Mouse (Mus musculus) heart, embryonic 14.5 days (tissue): ENCODE measurements around the gene Sspn. TPM values are rescaled to one million over a fixed set of nuclear protein-coding genes. Genes with fewer than 3 reads are reported as not detected.

Experiments used
- ATAC-seq: fragments of 200-750 bp; cut with Nextera tagmentation; 2 replicates; pipeline ENCODE4 v1.8.0; 2017; ENCODE audit warnings: low read depth, moderate TSS enrichment; ENCODE audit not compliant: insufficient number of reproducible peaks, insufficient read depth, low FRiP score
- H3K27ac ChIP-seq, 2 experiments: fragments of 200-500 bp in 1 of 2; fragments of 300-500 bp in 1 of 2; sonication (generic) in 1 of 2; replicated peaks in 1 of 2; 2 replicates each; pipeline ENCODE4 v1.5.1; 2012 to 2014; ENCODE audit warnings: low read depth in 2 of 2, low read length in 2 of 2, control low read depth in 1 of 2, mild to moderate bottlenecking in 1 of 2, mixed read lengths in 1 of 2; ENCODE audit not compliant: control insufficient read depth in 1 of 2, insufficient read depth in 1 of 2
- H3K27me3 ChIP-seq: fragments of 300-500 bp; sonication (generic); 2 replicates; pipeline ENCODE4 v1.6.1; 2014; ENCODE audit warnings: mild to moderate bottlenecking, low read length, control low read depth; ENCODE audit not compliant: control insufficient read depth, insufficient read depth
- H3K36me3 ChIP-seq: fragments of 300-500 bp; sonication (generic); 2 replicates; pipeline ENCODE4 v1.6.1; 2014; ENCODE audit warnings: mild to moderate bottlenecking, control low read depth, low read length, mixed read lengths; ENCODE audit not compliant: control insufficient read depth, insufficient read depth
- H3K4me1 ChIP-seq, 2 experiments: fragments of 200-500 bp in 1 of 2; fragments of 300-500 bp in 1 of 2; sonication (generic) in 1 of 2; 2 replicates each; pipeline ENCODE4 v1.6.1; 2012 to 2014; ENCODE audit warnings: low read length in 2 of 2, control low read depth in 1 of 2, mixed read lengths in 1 of 2; ENCODE audit not compliant: control insufficient read depth in 2 of 2, insufficient read depth in 2 of 2
- H3K4me2 ChIP-seq: fragments of 300-500 bp; sonication (generic); 2 replicates; pipeline ENCODE4 v1.6.1; 2014; ENCODE audit warnings: mild to moderate bottlenecking, low read length
- H3K4me3 ChIP-seq, 2 experiments: fragments of 200-500 bp in 1 of 2; fragments of 300-500 bp in 1 of 2; sonication (generic) in 1 of 2; 2 replicates each; pipeline ENCODE4 v1.5.1; 2012 to 2014; ENCODE audit warnings: low read length in 2 of 2, mild to moderate bottlenecking in 2 of 2, control low read depth in 1 of 2, low read depth in 1 of 2, moderate library complexity in 1 of 2; ENCODE audit not compliant: control insufficient read depth in 1 of 2, insufficient read depth in 1 of 2
- H3K9ac ChIP-seq: fragments of 300-500 bp; sonication (generic); 2 replicates; pipeline ENCODE4 v1.6.1; 2014; ENCODE audit warnings: mild to moderate bottlenecking, low read length
- H3K9me3 ChIP-seq: fragments of 300-500 bp; sonication (generic); 2 replicates; pipeline ENCODE4 v1.6.1; 2016; ENCODE audit warnings: low read length, control low read depth; ENCODE audit not compliant: control insufficient read depth
- WGBS: fragments of 180-500 bp; shearing (Covaris S2); extraction: QIAGEN DNeasy Blood & Tissue Kit; methylation state at CpG from one replicate; pipeline ENCODE4 v1.1.7; 2014; 5-methylcytosine and 5-hydroxymethylcytosine counted together
- polyA plus RNA-seq: library from polyadenylated mRNA; unstranded; fragments of >200 nt; fragmentation: Nextera tagmentation; extraction: Ambion mirVana; gene quantifications from 2 replicates; pipeline ENCODE4 v1.2.1, GENCODE M21; 2014

Gene Sspn
- polyA plus RNA-seq, 1 experiment from 2014 or later = 66.4 TPM

- Histone ChIP-seq H3K27ac (no peak overlapping the region), H3K4me1 (peaks cover 5% of the 10 kb centered on the region in 2 experiments; a peak in 2 of 4 replicates), H3K27me3 (no peaks in the 10 kb centered on the region), H3K4me2 (no peak overlapping the region), H3K9ac (no peak overlapping the region), H3K36me3 (no peaks in the 10 kb centered on the region), H3K9me3 (no peaks in the 10 kb centered on the region), H3K4me3 (no peak overlapping the region)
- ATAC-seq = no peak
- WGBS = 90% methylated on average over 20 of the region's 20 CpGs
Measured at GRCm38 (mm10) chr6:145892381-145893265, 38.8 kb upstream of the Sspn start.

GRCm38 (mm10) chr6:145893366-145894021 is 37.9 kb upstream of the Sspn start:
- 85% methylated on average over 13 of the region's 13 CpGs for WGBS
- H3K27ac ChIP-seq = no peak overlapping the region
- H3K4me2 ChIP-seq = no peak overlapping the region
- no peaks in the 10 kb centered on the region for H3K9me3 ChIP-seq
- H3K9ac ChIP-seq = no peak overlapping the region
- ATAC-seq = no peak
- H3K4me3 ChIP-seq = no peak overlapping the region
- no peaks in the 10 kb centered on the region for H3K36me3 ChIP-seq
- H3K4me1 ChIP-seq = peaks cover 5% of the 10 kb centered on the region in 2 experiments; a peak in 2 of 4 replicates
- H3K27me3 ChIP-seq = no peaks in the 10 kb centered on the region

- peaks cover 5% of the 10 kb centered on the region in 2 experiments; a peak in 2 of 4 replicates for H3K4me1 ChIP-seq
- no peak for ATAC-seq
- no peaks in the 10 kb centered on the region for H3K9me3 ChIP-seq
- WGBS = 65% methylated on average over 8 of the region's 8 CpGs
- no peaks in the 10 kb centered on the region for H3K27me3 ChIP-seq
- H3K4me2 ChIP-seq = no peak overlapping the region
- no peaks in the 10 kb centered on the region for H3K36me3 ChIP-seq
- H3K4me3 ChIP-seq = no peak overlapping the region
- no peak overlapping the region for H3K27ac ChIP-seq
- H3K9ac ChIP-seq = no peak overlapping the region
Measured at GRCm38 (mm10) chr6:145894669-145895342, 36.6 kb upstream of the Sspn start.

GRCm38 (mm10) chr6:145904169-145904568 is 27.3 kb upstream of the Sspn start:
- H3K4me1 ChIP-seq = peaks cover 0 to 5% of the 10 kb centered on the region in 2 experiments; a peak in 3 of 4 replicates
- H3K4me2 ChIP-seq = no peak overlapping the region
- H3K9ac ChIP-seq = no peak overlapping the region
- H3K27ac ChIP-seq = no peak overlapping the region
- H3K27me3 ChIP-seq = no peaks in the 10 kb centered on the region
- no peak overlapping the region for H3K4me3 ChIP-seq
- ATAC-seq = no peak
- 91% methylated on average over 5 of the region's 5 CpGs for WGBS
- no peaks in the 10 kb centered on the region for H3K36me3 ChIP-seq
- no peaks in the 10 kb centered on the region for H3K9me3 ChIP-seq

DNA sequence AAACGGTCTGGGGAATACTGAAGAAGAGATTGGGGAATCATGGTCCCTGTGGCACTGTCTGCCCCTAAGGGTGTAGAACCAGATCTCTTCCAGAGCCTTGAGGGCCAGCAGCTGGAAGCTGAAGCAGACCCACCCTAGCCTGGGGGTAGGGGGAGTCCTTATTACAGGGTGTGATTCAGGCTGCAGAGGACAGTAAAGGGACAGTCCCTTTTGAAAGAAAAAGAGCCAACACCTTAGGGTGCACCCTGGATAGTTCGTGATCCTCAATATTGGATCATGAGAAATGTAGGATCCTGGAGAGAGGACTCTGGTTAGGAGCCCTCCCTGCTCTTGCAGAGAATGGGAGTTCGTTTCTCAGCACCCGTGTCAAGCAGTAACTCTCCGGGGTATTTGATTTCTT is 26.8 kb upstream of the Sspn start:
- no peaks in the 10 kb centered on the region for H3K36me3 ChIP-seq
- H3K4me3 ChIP-seq = no peak overlapping the region
- peaks cover 0 to 5% of the 10 kb centered on the region in 2 experiments; a peak in 3 of 4 replicates for H3K4me1 ChIP-seq
- no peak for ATAC-seq
- 84% methylated on average over 5 of the region's 5 CpGs for WGBS
- no peaks in the 10 kb centered on the region for H3K27me3 ChIP-seq
- no peak overlapping the region for H3K27ac ChIP-seq
- H3K9ac ChIP-seq = no peak overlapping the region
- no peak overlapping the region for H3K4me2 ChIP-seq
- H3K9me3 ChIP-seq = no peaks in the 10 kb centered on the region

DNA sequence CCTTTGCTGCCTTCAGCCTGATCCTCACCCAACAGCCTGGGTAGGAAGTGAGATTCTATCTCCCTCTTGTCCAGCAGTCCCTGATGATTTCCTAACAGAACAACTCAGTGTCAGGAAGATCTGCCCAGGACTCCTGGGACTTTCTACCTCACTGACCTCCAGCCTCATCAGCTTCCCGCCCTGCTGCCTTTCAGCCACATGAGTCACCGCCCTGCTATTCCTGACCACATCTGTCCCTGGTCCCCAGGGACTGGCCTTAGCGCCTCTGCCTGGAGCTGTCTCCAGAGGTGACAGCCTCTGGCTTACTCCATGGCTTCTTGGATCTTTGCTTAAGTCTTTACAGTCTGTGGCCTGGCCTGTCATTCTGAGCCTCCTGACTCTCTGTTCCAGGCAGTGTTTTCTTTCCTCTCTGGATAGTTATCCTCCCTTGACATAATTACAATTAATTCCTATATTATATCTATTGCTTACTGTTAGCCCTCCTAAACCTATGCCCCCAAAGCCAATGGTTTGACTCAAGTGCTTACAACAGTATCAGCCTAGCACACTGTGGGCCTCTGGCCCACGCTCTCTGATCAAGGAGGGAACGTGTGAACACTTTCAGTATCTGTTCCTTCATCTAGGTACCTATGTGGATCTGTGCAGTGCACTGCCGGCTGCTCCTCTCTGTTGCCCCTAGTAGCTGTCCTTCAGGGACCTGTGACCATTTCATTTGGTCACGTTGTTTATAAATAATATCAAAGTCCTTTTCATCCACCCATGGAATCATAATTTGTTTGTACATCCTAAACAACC is 25.1 kb upstream of the Sspn start:
- no peaks in the 10 kb centered on the region for H3K9me3 ChIP-seq
- H3K27ac ChIP-seq = no peak overlapping the region
- H3K4me3 ChIP-seq = no peak overlapping the region
- H3K4me2 ChIP-seq = no peak overlapping the region
- peaks cover 0 to 5% of the 10 kb centered on the region in 2 experiments; a peak in 3 of 4 replicates for H3K4me1 ChIP-seq
- H3K9ac ChIP-seq = no peak overlapping the region
- WGBS = 40% methylated on average over 7 of the region's 7 CpGs
- no peaks in the 10 kb centered on the region for H3K27me3 ChIP-seq
- ATAC-seq = no peak
- no peaks in the 10 kb centered on the region for H3K36me3 ChIP-seq

DNA sequence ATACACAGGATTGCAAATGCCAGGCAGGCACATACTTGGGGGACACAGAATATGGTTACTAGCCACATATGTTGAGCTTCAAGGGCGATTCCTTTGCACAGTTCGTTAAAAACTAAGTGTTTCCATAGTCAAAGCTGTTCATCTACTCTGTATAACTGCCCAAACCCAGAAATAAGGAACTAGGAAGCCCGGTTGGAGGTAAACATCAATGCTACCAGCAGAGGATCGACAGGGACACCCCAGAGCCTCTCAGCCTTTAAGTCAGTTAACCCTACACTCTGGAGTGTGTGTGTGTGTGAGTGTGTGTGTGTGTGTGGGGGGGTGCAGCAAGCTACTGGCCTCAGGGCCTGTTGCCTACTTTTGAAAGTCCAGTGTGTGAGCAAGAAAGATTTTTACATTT is 21.5 kb upstream of the Sspn start:
- Histone ChIP-seq H3K9ac (no peak overlapping the region), H3K4me3 (no peak overlapping the region), H3K36me3 (no peaks in the 10 kb centered on the region), H3K9me3 (no peaks in the 10 kb centered on the region), H3K27ac (no peak overlapping the region), H3K27me3 (no peaks in the 10 kb centered on the region), H3K4me1 (peaks cover 0 to 5% of the 10 kb centered on the region in 2 experiments; a peak in 3 of 4 replicates), H3K4me2 (no peak overlapping the region)
- no peak for ATAC-seq
- 79% methylated on average over 4 of the region's 4 CpGs for WGBS
